Mouse (Mus musculus): Measurements from ENCODE around the gene Bag1. TPM values are rescaled to one million over a fixed set of nuclear protein-coding genes. Genes with fewer than 3 reads are reported as not detected.

Bag1 gene
- total RNA-seq, 1 experiment: 99.5 TPM

GRCm38 (mm10) chr4:40969161-40969560 is 21.1 kb upstream of the Bag1 start:
- no peaks in the 10 kb centered on the region for H3K9me3 ChIP-seq (ENCODE audit: control insufficient read depth, insufficient read depth, low read depth, low read length)
- no peak for DNase-seq (ENCODE audit: low read depth, low spot score)
- no peak for TF ChIP-seq ZC3H11A (IDR thresholded peaks at IDR 0.05; ENCODE audit: borderline replicate concordance, low read depth, low read length)
- no peak for TF ChIP-seq HCFC1 (IDR thresholded peaks at IDR 0.05; ENCODE audit: borderline replicate concordance, insufficient read depth, low read length)
- no peak for TF ChIP-seq CHD2 (IDR thresholded peaks at IDR 0.05; ENCODE audit: low read depth, low read length)
- TF ChIP-seq ZNF384 (IDR thresholded peaks at IDR 0.05; ENCODE audit: low read depth, low read length): no peak
- H3K9ac ChIP-seq (ENCODE audit: insufficient read depth, low read depth, low read length, poor library complexity, severe bottlenecking): no peak overlapping the region
- peaks cover 0 to 4% of the 10 kb centered on the region in 2 experiments; a peak in 1 of 4 replicates for H3K4me1 ChIP-seq (ENCODE audit: control insufficient read depth in 2 of 2, insufficient read depth in 2 of 2, low read length in 2 of 2, poor library complexity in 1 of 2)
- peaks cover 14% of the 10 kb centered on the region for H3K36me3 ChIP-seq (ENCODE audit: control insufficient read depth, insufficient read depth, low read length, poor library complexity, severe bottlenecking)
- in situ Hi-C loops (cut with MboI; ENCODE audit: low sequenced_read_pairs in 2 of 2, unreplicated experiment in 2 of 2): no loop called here
- H3K4me3 ChIP-seq (ENCODE audit: insufficient read depth in 1 of 2, low read depth in 1 of 2, low read length in 2 of 2, poor library complexity in 1 of 2, severe bottlenecking in 1 of 2): no peak overlapping the region
- H3K27ac ChIP-seq (ENCODE audit: insufficient read depth, low read depth, low read length, poor library complexity, severe bottlenecking): no peak overlapping the region

GRCm38 (mm10) chr4:40963536-40963935 is 15.4 kb upstream of the Bag1 start:
- no peak for TF ChIP-seq ZC3H11A (IDR thresholded peaks at IDR 0.05; ENCODE audit: borderline replicate concordance, low read depth, low read length)
- no peak for TF ChIP-seq ZNF384 (IDR thresholded peaks at IDR 0.05; ENCODE audit: low read depth, low read length)
- no peak for TF ChIP-seq MAFK (IDR thresholded peaks at IDR 0.05; ENCODE audit: insufficient read depth, low read depth, low read length)
- TF ChIP-seq CHD2 (IDR thresholded peaks at IDR 0.05; ENCODE audit: low read depth, low read length): no peak
- no peak for TF ChIP-seq HCFC1 (IDR thresholded peaks at IDR 0.05; ENCODE audit: borderline replicate concordance, insufficient read depth, low read length)
- Histone ChIP-seq H3K4me3 (ENCODE audit: insufficient read depth in 1 of 2, low read depth in 1 of 2, low read length in 2 of 2, poor library complexity in 1 of 2, severe bottlenecking in 1 of 2) (no peak overlapping the region), H3K9ac (ENCODE audit: insufficient read depth, low read depth, low read length, poor library complexity, severe bottlenecking) (no peak overlapping the region), H3K36me3 (ENCODE audit: control insufficient read depth, insufficient read depth, low read length, poor library complexity, severe bottlenecking) (peaks cover 23% of the 10 kb centered on the region), H3K4me1 (ENCODE audit: control insufficient read depth in 2 of 2, insufficient read depth in 2 of 2, low read length in 2 of 2, poor library complexity in 1 of 2) (no peaks in the 10 kb centered on the region), H3K9me3 (ENCODE audit: control insufficient read depth, insufficient read depth, low read depth, low read length) (no peaks in the 10 kb centered on the region), H3K27ac (ENCODE audit: insufficient read depth, low read depth, low read length, poor library complexity, severe bottlenecking) (no peak overlapping the region)
- no peak for DNase-seq (ENCODE audit: low read depth, low spot score)
- in situ Hi-C loops (cut with MboI; ENCODE audit: low sequenced_read_pairs in 2 of 2, unreplicated experiment in 2 of 2): no loop called here

- Histone ChIP-seq H3K36me3 (ENCODE audit: control insufficient read depth, insufficient read depth, low read length, poor library complexity, severe bottlenecking) (peaks cover 22% of the 10 kb centered on the region), H3K4me3 (ENCODE audit: insufficient read depth in 1 of 2, low read depth in 1 of 2, low read length in 2 of 2, poor library complexity in 1 of 2, severe bottlenecking in 1 of 2) (no peak overlapping the region), H3K4me1 (ENCODE audit: control insufficient read depth in 2 of 2, insufficient read depth in 2 of 2, low read length in 2 of 2, poor library complexity in 1 of 2) (no peaks in the 10 kb centered on the region), H3K27ac (ENCODE audit: insufficient read depth, low read depth, low read length, poor library complexity, severe bottlenecking) (no peak overlapping the region), H3K9me3 (ENCODE audit: control insufficient read depth, insufficient read depth, low read depth, low read length) (no peaks in the 10 kb centered on the region), H3K9ac (ENCODE audit: insufficient read depth, low read depth, low read length, poor library complexity, severe bottlenecking) (no peak overlapping the region)
- in situ Hi-C loops (cut with MboI; ENCODE audit: low sequenced_read_pairs in 2 of 2, unreplicated experiment in 2 of 2): no loop called here
- no peak for TF ChIP-seq CHD2 (IDR thresholded peaks at IDR 0.05; ENCODE audit: low read depth, low read length)
- TF ChIP-seq MAFK (IDR thresholded peaks at IDR 0.05; ENCODE audit: insufficient read depth, low read depth, low read length): no peak
- no peak for TF ChIP-seq ZNF384 (IDR thresholded peaks at IDR 0.05; ENCODE audit: low read depth, low read length)
- no peak for TF ChIP-seq ZC3H11A (IDR thresholded peaks at IDR 0.05; ENCODE audit: borderline replicate concordance, low read depth, low read length)
- TF ChIP-seq HCFC1 (IDR thresholded peaks at IDR 0.05; ENCODE audit: borderline replicate concordance, insufficient read depth, low read length): no peak
- no peak for DNase-seq (ENCODE audit: low read depth, low spot score)
These were observed 7.8 kb upstream of the Bag1 start for GRCm38 (mm10) chr4:40955942-40956341.

- H3K36me3 ChIP-seq (ENCODE audit: control insufficient read depth, insufficient read depth, low read length, poor library complexity, severe bottlenecking): peaks cover 16% of the 10 kb centered on the region
- TF ChIP-seq ZNF384 (IDR thresholded peaks at IDR 0.05; ENCODE audit: low read depth, low read length) (no peak), MAFK (IDR thresholded peaks at IDR 0.05; ENCODE audit: insufficient read depth, low read depth, low read length) (no peak), ZC3H11A (IDR thresholded peaks at IDR 0.05; ENCODE audit: borderline replicate concordance, low read depth, low read length) (no peak), HCFC1 (IDR thresholded peaks at IDR 0.05; ENCODE audit: borderline replicate concordance, insufficient read depth, low read length) (no peak), CHD2 (IDR thresholded peaks at IDR 0.05; ENCODE audit: low read depth, low read length) (no peak)
- no peak overlapping the region for H3K9ac ChIP-seq (ENCODE audit: insufficient read depth, low read depth, low read length, poor library complexity, severe bottlenecking)
- H3K27ac ChIP-seq (ENCODE audit: insufficient read depth, low read depth, low read length, poor library complexity, severe bottlenecking): no peak overlapping the region
- no peaks in the 10 kb centered on the region for H3K9me3 ChIP-seq (ENCODE audit: control insufficient read depth, insufficient read depth, low read depth, low read length)
- no peak overlapping the region for H3K4me3 ChIP-seq (ENCODE audit: insufficient read depth in 1 of 2, low read depth in 1 of 2, low read length in 2 of 2, poor library complexity in 1 of 2, severe bottlenecking in 1 of 2)
- peak; percentile 39 for DNase-seq (ENCODE audit: low read depth, low spot score)
- H3K4me1 ChIP-seq (ENCODE audit: control insufficient read depth in 2 of 2, insufficient read depth in 2 of 2, low read length in 2 of 2, poor library complexity in 1 of 2): no peaks in the 10 kb centered on the region
- in situ Hi-C loops (cut with MboI; ENCODE audit: low sequenced_read_pairs in 2 of 2, unreplicated experiment in 2 of 2): no loop called here
These were observed 5.4 kb upstream of the Bag1 start for GRCm38 (mm10) chr4:40953521-40953920.
